Mouse (Mus musculus): Measurements from ENCODE around the gene Lima1.

Lima1 gene

DNA sequence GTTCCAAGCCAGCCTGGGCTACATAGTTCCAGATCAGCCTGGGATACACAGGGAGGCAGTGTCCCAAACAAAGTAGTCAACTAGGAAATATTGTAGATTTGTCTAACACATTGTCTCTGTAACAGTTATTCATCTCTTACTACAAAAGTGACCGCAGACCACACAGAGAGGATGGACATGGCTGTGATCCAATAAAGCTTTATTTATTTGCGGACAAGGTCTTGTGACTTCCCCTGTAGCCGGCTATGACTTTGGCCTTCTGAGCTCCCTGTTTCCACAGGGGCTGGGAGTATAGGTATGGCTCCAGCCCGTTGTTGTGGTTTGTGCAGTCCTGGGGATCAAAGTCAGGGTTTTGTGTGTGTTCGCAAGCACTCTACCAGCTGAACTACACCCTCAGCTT lies 3.3 kb upstream of the Lima1 start:
- Histone ChIP-seq H3K4me1 (replicated peaks; ENCODE audit: low read depth, low read length) (peaks cover 23% of the 10 kb centered on the region), H3K27me3 (ENCODE audit: insufficient read depth, low read length) (no peaks in the 10 kb centered on the region), H3K4me3 (replicated peaks; ENCODE audit: low read length) (no peak overlapping the region), H3K36me3 (ENCODE audit: insufficient read depth, low read length) (peaks cover 20% of the 10 kb centered on the region), H3K9me3 (ENCODE audit: low read length) (no peaks in the 10 kb centered on the region)
- TF ChIP-seq NANOG (IDR thresholded peaks at IDR 0.05; ENCODE audit: borderline replicate concordance, low read length) (no peak), CTCF (conservative IDR thresholded peaks at IDR 0.05; ENCODE audit: low read length) (no peak)

DNA sequence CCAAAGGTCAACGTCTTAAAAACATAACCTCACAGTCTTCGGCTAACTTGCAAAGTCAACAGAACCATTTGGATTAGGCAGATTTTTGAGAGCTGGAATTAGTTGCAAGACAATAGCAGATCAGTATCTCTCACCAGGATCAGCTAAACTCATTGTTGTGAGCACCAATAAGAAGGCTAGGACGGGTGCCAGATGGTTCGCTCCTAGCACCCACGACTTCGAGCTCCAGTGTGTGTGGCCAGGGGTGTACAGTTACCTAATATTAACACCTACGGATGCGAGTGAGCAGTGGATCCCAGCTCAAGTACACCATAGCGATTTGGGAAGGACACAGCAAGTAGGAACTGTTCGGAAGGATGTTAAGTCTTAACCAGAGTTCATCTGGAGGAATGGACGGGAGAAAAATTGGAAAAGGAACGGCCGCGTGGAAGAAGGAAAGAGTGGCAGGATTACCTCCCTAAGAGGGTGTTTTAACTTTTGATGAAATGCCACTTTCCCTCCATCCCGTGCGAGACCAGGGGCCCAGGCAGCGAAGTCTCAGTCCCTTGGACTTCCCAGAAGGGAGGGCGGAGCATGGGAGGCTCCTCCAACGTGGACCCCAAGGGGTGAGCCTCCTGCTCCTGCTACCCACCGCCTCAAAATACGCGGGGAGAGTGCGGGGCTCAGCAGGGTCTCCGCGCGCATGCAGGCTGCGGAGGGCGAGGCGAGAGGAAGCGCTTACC lies 483 bp downstream of the Lima1 start:
- H3K4me3 ChIP-seq (replicated peaks; ENCODE audit: low read length): peak overlapping the region; percentile 95
- peaks cover 33% of the 10 kb centered on the region for H3K36me3 ChIP-seq (ENCODE audit: insufficient read depth, low read length)
- peaks cover 6% of the 10 kb centered on the region; the same call in 1 of the 2 replicates for H3K9me3 ChIP-seq (ENCODE audit: low read length)
- TF ChIP-seq POU5F1 (IDR thresholded peaks at IDR 0.05; ENCODE audit: borderline replicate concordance, low read length): no peak
- peak; percentile 80 for TF ChIP-seq NANOG (IDR thresholded peaks at IDR 0.05; ENCODE audit: borderline replicate concordance, low read length)
- no peaks in the 10 kb centered on the region for H3K27me3 ChIP-seq (ENCODE audit: insufficient read depth, low read length)
- peaks cover 38% of the 10 kb centered on the region for H3K4me1 ChIP-seq (replicated peaks; ENCODE audit: low read depth, low read length)

GRCm38 (mm10) chr15:99872543-99872942 lies 2.7 kb downstream of the Lima1 start:
- Histone ChIP-seq H3K36me3 (ENCODE audit: insufficient read depth, low read length) (peaks cover 41% of the 10 kb centered on the region), H3K4me3 (replicated peaks; ENCODE audit: low read length) (peak overlapping the region; percentile 95), H3K9me3 (ENCODE audit: low read length) (peaks cover 7% of the 10 kb centered on the region; the same call in 1 of the 2 replicates), H3K27me3 (ENCODE audit: insufficient read depth, low read length) (no peaks in the 10 kb centered on the region), H3K4me1 (replicated peaks; ENCODE audit: low read depth, low read length) (peaks cover 56% of the 10 kb centered on the region)
- peak; percentile 94 for TF ChIP-seq NANOG (IDR thresholded peaks at IDR 0.05; ENCODE audit: borderline replicate concordance, low read length)
- TF ChIP-seq POU5F1 (IDR thresholded peaks at IDR 0.05; ENCODE audit: borderline replicate concordance, low read length): peak; percentile 72; the same call in 1 of the 2 replicates
- TF ChIP-seq CTCF (conservative IDR thresholded peaks at IDR 0.05; ENCODE audit: low read length): no peak

GRCm38 (mm10) chr15:99867654-99868053 lies 7.6 kb downstream of the Lima1 start:
- H3K9me3 ChIP-seq (ENCODE audit: low read length): peaks cover 7% of the 10 kb centered on the region; the same call in 1 of the 2 replicates
- H3K36me3 ChIP-seq (ENCODE audit: insufficient read depth, low read length): peaks cover 68% of the 10 kb centered on the region
- no peak for TF ChIP-seq NANOG (IDR thresholded peaks at IDR 0.05; ENCODE audit: borderline replicate concordance, low read length)
- no peak for TF ChIP-seq CTCF (conservative IDR thresholded peaks at IDR 0.05; ENCODE audit: low read length)
- no peak for TF ChIP-seq POU5F1 (IDR thresholded peaks at IDR 0.05; ENCODE audit: borderline replicate concordance, low read length)
- H3K4me1 ChIP-seq (replicated peaks; ENCODE audit: low read depth, low read length): peaks cover 69% of the 10 kb centered on the region
- H3K4me3 ChIP-seq (replicated peaks; ENCODE audit: low read length): no peak overlapping the region
- H3K27me3 ChIP-seq (ENCODE audit: insufficient read depth, low read length): no peaks in the 10 kb centered on the region

- TF ChIP-seq NANOG (IDR thresholded peaks at IDR 0.05; ENCODE audit: borderline replicate concordance, low read length): no peak
- no peak for TF ChIP-seq POU5F1 (IDR thresholded peaks at IDR 0.05; ENCODE audit: borderline replicate concordance, low read length)
- TF ChIP-seq CTCF (conservative IDR thresholded peaks at IDR 0.05; ENCODE audit: low read length): no peak
- Histone ChIP-seq H3K9me3 (ENCODE audit: low read length) (peaks cover 7% of the 10 kb centered on the region; the same call in 1 of the 2 replicates), H3K4me1 (replicated peaks; ENCODE audit: low read depth, low read length) (peaks cover 78% of the 10 kb centered on the region), H3K4me3 (replicated peaks; ENCODE audit: low read length) (0 out of 2 replicates have a peak overlapping the region, but pooled peaks have one; percentile 13), H3K27me3 (ENCODE audit: insufficient read depth, low read length) (no peaks in the 10 kb centered on the region), H3K36me3 (ENCODE audit: insufficient read depth, low read length) (peaks cover 78% of the 10 kb centered on the region)
Observed at GRCm38 (mm10) chr15:99866450-99867221, 8.6 kb downstream of the Lima1 start.

DNA sequence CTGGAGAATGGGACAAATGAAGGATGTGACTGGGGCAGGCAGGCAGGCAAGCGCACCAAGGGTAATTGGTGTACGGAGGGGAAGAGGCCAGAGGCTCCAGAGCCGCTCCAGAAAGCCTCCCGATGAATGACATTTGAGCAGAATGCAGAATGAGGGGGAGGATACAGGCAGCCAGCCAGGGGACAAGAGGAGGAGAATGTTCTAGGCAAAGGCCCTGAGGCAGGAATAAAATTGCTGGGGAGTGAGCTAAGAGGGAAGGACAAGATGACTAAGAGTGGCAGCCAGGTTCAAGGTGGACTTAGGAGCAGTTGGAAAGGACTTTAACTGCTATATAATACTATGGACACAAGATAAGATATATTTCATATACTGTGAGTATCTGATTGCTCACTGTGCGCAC lies 9.3 kb downstream of the Lima1 start:
- Histone ChIP-seq H3K27me3 (ENCODE audit: insufficient read depth, low read length) (no peaks in the 10 kb centered on the region), H3K4me3 (replicated peaks; ENCODE audit: low read length) (0 out of 2 replicates have a peak overlapping the region, but pooled peaks have one; percentile 13), H3K36me3 (ENCODE audit: insufficient read depth, low read length) (peaks cover 81% of the 10 kb centered on the region), H3K9me3 (ENCODE audit: low read length) (peaks cover 7% of the 10 kb centered on the region; the same call in 1 of the 2 replicates), H3K4me1 (replicated peaks; ENCODE audit: low read depth, low read length) (peaks cover 80% of the 10 kb centered on the region)
- TF ChIP-seq CTCF (conservative IDR thresholded peaks at IDR 0.05; ENCODE audit: low read length) (no peak), POU5F1 (IDR thresholded peaks at IDR 0.05; ENCODE audit: borderline replicate concordance, low read length) (no peak), NANOG (IDR thresholded peaks at IDR 0.05; ENCODE audit: borderline replicate concordance, low read length) (no peak)

DNA sequence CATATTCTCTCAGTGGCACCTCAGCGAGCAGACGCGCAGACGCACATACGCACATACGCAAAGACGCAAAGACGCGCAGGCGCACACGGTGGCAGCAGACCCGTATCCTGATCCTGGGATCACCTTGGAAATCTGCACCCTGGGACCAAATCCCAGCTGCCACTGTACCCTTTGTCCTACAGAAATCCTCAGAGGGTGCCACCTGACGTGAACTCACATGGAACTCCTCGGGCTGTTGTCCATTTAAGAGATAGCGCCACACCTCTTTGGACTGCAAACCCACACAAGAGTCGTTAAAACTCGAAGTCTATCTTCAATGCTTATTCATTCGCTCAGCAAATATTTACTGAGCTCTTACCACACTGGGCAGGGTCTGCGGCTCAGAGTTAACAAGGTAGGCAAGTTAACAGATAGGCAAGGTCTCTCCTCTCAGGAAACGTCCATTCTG lies 9.7 kb downstream of the Lima1 start:
- no peaks in the 10 kb centered on the region for H3K27me3 ChIP-seq (ENCODE audit: insufficient read depth, low read length)
- 0 out of 2 replicates have a peak overlapping the region, but pooled peaks have one; percentile 13 for H3K4me3 ChIP-seq (replicated peaks; ENCODE audit: low read length)
- H3K4me1 ChIP-seq (replicated peaks; ENCODE audit: low read depth, low read length): peaks cover 79% of the 10 kb centered on the region
- TF ChIP-seq NANOG (IDR thresholded peaks at IDR 0.05; ENCODE audit: borderline replicate concordance, low read length): no peak
- no peak for TF ChIP-seq POU5F1 (IDR thresholded peaks at IDR 0.05; ENCODE audit: borderline replicate concordance, low read length)
- TF ChIP-seq CTCF (conservative IDR thresholded peaks at IDR 0.05; ENCODE audit: low read length): no peak
- H3K36me3 ChIP-seq (ENCODE audit: insufficient read depth, low read length): peaks cover 81% of the 10 kb centered on the region
- H3K9me3 ChIP-seq (ENCODE audit: low read length): peaks cover 7% of the 10 kb centered on the region; the same call in 1 of the 2 replicates

- peaks cover 3% of the 10 kb centered on the region; the same call in 1 of the 2 replicates for H3K9me3 ChIP-seq (ENCODE audit: low read length)
- no peak for TF ChIP-seq NANOG (IDR thresholded peaks at IDR 0.05; ENCODE audit: borderline replicate concordance, low read length)
- TF ChIP-seq CTCF (conservative IDR thresholded peaks at IDR 0.05; ENCODE audit: low read length): no peak
- no peak for TF ChIP-seq POU5F1 (IDR thresholded peaks at IDR 0.05; ENCODE audit: borderline replicate concordance, low read length)
- H3K27me3 ChIP-seq (ENCODE audit: insufficient read depth, low read length): no peaks in the 10 kb centered on the region
Observed at GRCm38 (mm10) chr15:99865046-99865445, 10.2 kb downstream of the Lima1 start.

More at GRCm38 (mm10) chr15:99865046-99865445, 10.2 kb downstream of the Lima1 start:
- peaks cover 82% of the 10 kb centered on the region for H3K36me3 ChIP-seq (ENCODE audit: insufficient read depth, low read length)
- no peak overlapping the region for H3K4me3 ChIP-seq (replicated peaks; ENCODE audit: low read length)
- H3K4me1 ChIP-seq (replicated peaks; ENCODE audit: low read depth, low read length): peaks cover 77% of the 10 kb centered on the region

All from E14TG2a.4 (cell line).